Comparison of ENCODE assay signal across 9 mouse cellular contexts in genomic region chr14:51739150-51739993, GRCm38 (mm10). TPM values are rescaled to one million over a fixed set of nuclear protein-coding genes. Genes with fewer than 3 reads are reported as not detected.
A peak's percentile ranks its signal among the peaks of the same experiment; 100 is the strongest.
DNase-seq lines count a peak whose midpoint lies in the region; ATAC-seq lines count a peak whose summit lies in the region.
"Had no signal": no experiment of that assay in that cellular context is flagged by ENCODE, and none has a peak within 500 bp of the region (broad histone marks: within the 10 kb centered on the region; RNA-seq: fewer than 3 reads in every experiment).

No protein-coding gene starts in this region.

- H3K27ac ChIP-seq in lung, embryonic 15.5 days = no peak overlapping the region
- no peak overlapping the region for H3K27ac ChIP-seq in forebrain, embryonic 13.5 days
- no peak overlapping the region for H3K27ac ChIP-seq in limb, embryonic 12.5 days
- H3K27ac ChIP-seq in stomach, embryonic 16.5 days (ENCODE audit: low read length) = no peak overlapping the region

- DNase-seq in lung, adult 18-20 months = no peak
- no peak for DNase-seq in adrenal gland, adult 2 months
- no peak for DNase-seq in cerebellum, adult 8-10 months

- peak; percentile 46 for ATAC-seq in lung, embryonic 15.5 days (ENCODE audit: borderline replicate concordance, extremely low read depth, low FRiP score, low TSS enrichment)
- ATAC-seq in forebrain, embryonic 13.5 days = no peak
- ATAC-seq in limb, embryonic 12.5 days (ENCODE audit: insufficient number of reproducible peaks, insufficient read depth, low FRiP score, low TSS enrichment, low read depth) = peak; percentile 47; the same call in 1 of the 2 replicates
- no peak for ATAC-seq in stomach, embryonic 16.5 days (ENCODE audit: insufficient read depth, low FRiP score)
- ATAC-seq: lung, postnatal 0 days had no signal

- H3K9me3 ChIP-seq in lung, embryonic 15.5 days = no peaks in the 10 kb centered on the region
- no peaks in the 10 kb centered on the region for H3K9me3 ChIP-seq in forebrain, embryonic 13.5 days (replicated peaks)
- H3K9me3 ChIP-seq in limb, embryonic 12.5 days = no peaks in the 10 kb centered on the region
- H3K9me3 ChIP-seq in stomach, embryonic 16.5 days (replicated peaks; ENCODE audit: control insufficient read depth, low read length) = no peaks in the 10 kb centered on the region

- H3K36me3 ChIP-seq in lung, embryonic 15.5 days = no peaks in the 10 kb centered on the region
- H3K36me3 ChIP-seq in forebrain, embryonic 13.5 days (ENCODE audit: poor library complexity, severe bottlenecking) = no peaks in the 10 kb centered on the region
- no peaks in the 10 kb centered on the region for H3K36me3 ChIP-seq in limb, embryonic 12.5 days
- no peaks in the 10 kb centered on the region for H3K36me3 ChIP-seq in stomach, embryonic 16.5 days (ENCODE audit: control insufficient read depth, insufficient read depth, low read length)

- peak overlapping the region; percentile 7; the same call in 1 of the 2 replicates for H3K4me3 ChIP-seq in lung, embryonic 15.5 days
- H3K4me3 ChIP-seq in forebrain, embryonic 13.5 days = peak overlapping the region; percentile 22
- peak overlapping the region; percentile 46 for H3K4me3 ChIP-seq in limb, embryonic 12.5 days (replicated peaks)
- no peak overlapping the region for H3K4me3 ChIP-seq in stomach, embryonic 16.5 days (replicated peaks; ENCODE audit: low read length)
- H3K4me3 ChIP-seq: erythroblast, embryonic 14.5 days had no signal

- peak overlapping the region; percentile 82 for H3K4me2 ChIP-seq in lung, embryonic 15.5 days
- H3K4me2 ChIP-seq in forebrain, embryonic 13.5 days = peak overlapping the region; percentile 65
- peak overlapping the region; percentile 81 for H3K4me2 ChIP-seq in limb, embryonic 12.5 days
- H3K4me2 ChIP-seq in stomach, embryonic 16.5 days (ENCODE audit: low read depth, low read length) = peak overlapping the region; percentile 67

- H3K4me1 ChIP-seq in lung, embryonic 15.5 days = 0 out of 2 replicates have a peak, but pooled peaks cover 12% of the 10 kb centered on the region
- H3K4me1 ChIP-seq in forebrain, embryonic 13.5 days = peaks cover 24% of the 10 kb centered on the region
- H3K4me1 ChIP-seq in limb, embryonic 12.5 days (replicated peaks) = peaks cover 21% of the 10 kb centered on the region
- H3K4me1 ChIP-seq in stomach, embryonic 16.5 days (ENCODE audit: control insufficient read depth, insufficient read depth, low read length) = peaks cover 3% of the 10 kb centered on the region

- WGBS in lung, embryonic 15.5 days = 1% methylated on average over 23 of the region's 24 CpGs
- 2% methylated on average over 23 of the region's 24 CpGs for WGBS in forebrain, embryonic 13.5 days
- 2% methylated on average over 24 of the region's 24 CpGs for WGBS in limb, embryonic 12.5 days
- 2% methylated on average over 24 of the region's 24 CpGs for WGBS in stomach, embryonic 16.5 days

- no peak overlapping the region for H3K9ac ChIP-seq in lung, embryonic 15.5 days
- no peak overlapping the region for H3K9ac ChIP-seq in forebrain, embryonic 13.5 days
- no peak overlapping the region for H3K9ac ChIP-seq in limb, embryonic 12.5 days (replicated peaks)
- no peak overlapping the region for H3K9ac ChIP-seq in stomach, embryonic 16.5 days (ENCODE audit: low read length)

- peaks cover 45% of the 10 kb centered on the region for H3K27me3 ChIP-seq in lung, embryonic 15.5 days
- H3K27me3 ChIP-seq in forebrain, embryonic 13.5 days = peaks cover 51% of the 10 kb centered on the region
- H3K27me3 ChIP-seq in limb, embryonic 12.5 days = peaks cover 54% of the 10 kb centered on the region
- peaks cover 33% of the 10 kb centered on the region for H3K27me3 ChIP-seq in stomach, embryonic 16.5 days (ENCODE audit: control insufficient read depth, insufficient read depth, low read length)

RNA-seq across cellular contexts. Expression of gene Gm5800, which starts 22.4 kb away (rescaled TPM):
- not detected in 2 replicates for polyA plus RNA-seq in lung, embryonic 15.5 days (2015; fragmentation: Nextera tagmentation; extraction: Ambion mirVana)
- polyA plus RNA-seq in forebrain, embryonic 13.5 days (2015; fragmentation: Nextera tagmentation; extraction: Ambion mirVana) = not detected in 2 replicates
- polyA plus RNA-seq in limb, embryonic 12.5 days (2016; fragmentation: Nextera tagmentation; extraction: Ambion mirVana) = not detected in 2 replicates
- polyA plus RNA-seq in stomach, embryonic 16.5 days (2015; fragmentation: Nextera tagmentation; extraction: Ambion mirVana) = not detected in 2 replicates
- not detected for total RNA-seq in adrenal gland, adult 2 months (2021)
- not detected in 2 replicates for polyA plus RNA-seq in adrenal gland, adult 2 months (2012; rRNA removed)
- polyA plus RNA-seq: erythroblast, embryonic 14.5 days; lung, postnatal 0 days had no signal

RNA-seq across cellular contexts. Expression of gene Ang4, which starts 34.0 kb away (rescaled TPM):
- 0.22 TPM in 1 of 2 replicates, not detected in the other for polyA plus RNA-seq in lung, embryonic 15.5 days (2015; fragmentation: Nextera tagmentation; extraction: Ambion mirVana)
- not detected in 2 replicates for polyA plus RNA-seq in forebrain, embryonic 13.5 days (2015; fragmentation: Nextera tagmentation; extraction: Ambion mirVana)
- not detected in 2 replicates for polyA plus RNA-seq in limb, embryonic 12.5 days (2016; fragmentation: Nextera tagmentation; extraction: Ambion mirVana)
- polyA plus RNA-seq in stomach, embryonic 16.5 days (2015; fragmentation: Nextera tagmentation; extraction: Ambion mirVana) = 0.66 TPM in 1 of 2 replicates, not detected in the other
- not detected for total RNA-seq in adrenal gland, adult 2 months (2021)
- not detected in 2 replicates for polyA plus RNA-seq in adrenal gland, adult 2 months (2012; rRNA removed)
- polyA plus RNA-seq: erythroblast, embryonic 14.5 days; lung, postnatal 0 days had no signal

RNA-seq across cellular contexts. Expression of gene Gm17079, which starts 44.1 kb away (rescaled TPM):
- polyA plus RNA-seq in lung, embryonic 15.5 days (2015; fragmentation: Nextera tagmentation; extraction: Ambion mirVana) = not detected in 2 replicates
- not detected in 2 replicates for polyA plus RNA-seq in forebrain, embryonic 13.5 days (2015; fragmentation: Nextera tagmentation; extraction: Ambion mirVana)
- not detected in 2 replicates for polyA plus RNA-seq in limb, embryonic 12.5 days (2016; fragmentation: Nextera tagmentation; extraction: Ambion mirVana)
- not detected in 2 replicates for polyA plus RNA-seq in stomach, embryonic 16.5 days (2015; fragmentation: Nextera tagmentation; extraction: Ambion mirVana)
- total RNA-seq in adrenal gland, adult 2 months (2021) = not detected
- not detected in 2 replicates for polyA plus RNA-seq in adrenal gland, adult 2 months (2012; rRNA removed)
- polyA plus RNA-seq: erythroblast, embryonic 14.5 days; lung, postnatal 0 days had no signal

Comparison
In these comparisons a context has a peak if more than half of its experiments do, and no peak if none do; other contexts are left out.
1. ATAC-seq: peak in lung, embryonic 15.5 days (single experiment) and limb, embryonic 12.5 days (single experiment); none in forebrain, embryonic 13.5 days (single experiment) and stomach, embryonic 16.5 days (single experiment).
2. Peak in every context shown above with its lines, with median percentiles within 50 percentile points of each other: H3K4me2 ChIP-seq.